Mouse (Mus musculus) kidney, postnatal 0 days (tissue): ENCODE measurements at regions not wholly inside any gene's neighbourhood (a gene's known extent, or its start where the extent isn't known, plus 50 kb on each side); places are given as distances from the start of the nearest gene placed in this dataset.

Experiments
- ATAC-seq: fragments of 200-750 bp; cut with Nextera tagmentation; replicated peaks from 2 replicates; pipeline ENCODE4 v1.8.0; 2017; ENCODE audit warnings: low read depth, moderate number of reproducible peaks, moderate TSS enrichment, moderate library complexity; ENCODE audit not compliant: low FRiP score
- DNase-seq: peaks from one replicate; pipeline ENCODE4 v3.0.0-alpha.2; 2016; ENCODE audit warnings: low spot score
- H3K27ac ChIP-seq: fragments of 300-500 bp; sonication (generic); 2 replicates; pipeline ENCODE4 v1.5.1; 2014; ENCODE audit warnings: mild to moderate bottlenecking
- H3K27me3 ChIP-seq: fragments of 300-500 bp; sonication (generic); 2 replicates; pipeline ENCODE4 v1.6.1; 2014; ENCODE audit warnings: low read length, mixed read lengths; ENCODE audit not compliant: insufficient read depth
- H3K36me3 ChIP-seq: fragments of 300-500 bp; sonication (generic); 2 replicates; pipeline ENCODE4 v1.6.1; 2014; ENCODE audit warnings: low read length, mixed read lengths; ENCODE audit not compliant: insufficient read depth
- H3K4me1 ChIP-seq: fragments of 300-500 bp; sonication (generic); replicated peaks from 2 replicates; pipeline ENCODE4 v1.6.1; 2014; ENCODE audit warnings: antibody characterized with exemption, low read length, mixed read lengths; ENCODE audit not compliant: insufficient read depth
- H3K4me2 ChIP-seq: fragments of 300-500 bp; sonication (generic); 2 replicates; pipeline ENCODE4 v1.6.1; 2014; ENCODE audit warnings: mild to moderate bottlenecking, low read length, moderate library complexity, mixed read lengths
- H3K4me3 ChIP-seq: fragments of 300-500 bp; sonication (generic); replicated peaks from 2 replicates; pipeline ENCODE4 v1.5.1; 2014; ENCODE audit warnings: low read depth, low read length
- H3K9ac ChIP-seq: fragments of 300-500 bp; sonication (generic); 2 replicates; pipeline ENCODE4 v1.6.1; 2014; ENCODE audit warnings: low read depth, low read length
- H3K9me3 ChIP-seq: fragments of 300-500 bp; sonication (generic); replicated peaks from 2 replicates; pipeline ENCODE4 v1.6.1; 2016; ENCODE audit warnings: low read length, inconsistent platforms, mixed read lengths
- CTCF ChIP-seq: IDR thresholded peaks from 2 replicates; pipeline ENCODE4 v1.5.1; 2016; ENCODE audit warnings: antibody characterized with exemption, low read depth, mild to moderate bottlenecking, moderate library complexity
- WGBS: fragments of 180-500 bp; shearing (Covaris S2); extraction: QIAGEN DNeasy Blood & Tissue Kit; methylation state at CpG from one replicate; pipeline ENCODE4 v1.1.7; 2014; 5-methylcytosine and 5-hydroxymethylcytosine counted together

DNA sequence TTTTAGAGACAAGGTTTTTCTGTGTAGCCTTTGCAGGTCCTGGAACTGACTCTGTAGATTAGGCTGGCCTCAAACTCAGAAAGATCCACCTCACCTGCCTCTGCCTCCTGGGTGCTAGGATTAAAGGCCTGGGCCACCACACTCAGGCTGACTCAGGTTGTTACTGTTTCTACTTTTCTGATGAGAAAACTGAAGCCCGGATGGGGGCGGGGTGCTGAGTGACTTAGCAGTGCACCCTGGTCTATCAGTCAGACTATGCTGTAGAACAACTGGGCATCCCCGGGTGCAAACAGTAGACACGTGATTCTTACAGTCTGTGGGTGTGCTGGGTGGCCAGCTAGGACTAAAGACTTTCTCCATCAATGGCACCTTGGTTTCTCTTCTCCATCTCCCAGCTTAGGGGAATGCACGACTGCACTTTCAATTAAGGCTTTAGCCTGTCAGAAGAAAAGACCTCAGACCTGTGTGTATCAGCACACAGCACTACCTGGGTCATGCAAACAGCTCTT, 55.1 kb upstream of the Lrp8 start:
- no peak for TF ChIP-seq CTCF
- ATAC-seq (no peak), DNase-seq (no peak)
- WGBS: 74% methylated on average over 5 of the region's 5 CpGs
- Histone ChIP-seq H3K9me3 (no peaks in the 10 kb centered on the region), H3K36me3 (no peaks in the 10 kb centered on the region), H3K4me2 (no peak overlapping the region), H3K4me1 (no peaks in the 10 kb centered on the region), H3K27me3 (no peaks in the 10 kb centered on the region), H3K4me3 (no peak overlapping the region), H3K9ac (no peak overlapping the region), H3K27ac (no peak overlapping the region)

DNA sequence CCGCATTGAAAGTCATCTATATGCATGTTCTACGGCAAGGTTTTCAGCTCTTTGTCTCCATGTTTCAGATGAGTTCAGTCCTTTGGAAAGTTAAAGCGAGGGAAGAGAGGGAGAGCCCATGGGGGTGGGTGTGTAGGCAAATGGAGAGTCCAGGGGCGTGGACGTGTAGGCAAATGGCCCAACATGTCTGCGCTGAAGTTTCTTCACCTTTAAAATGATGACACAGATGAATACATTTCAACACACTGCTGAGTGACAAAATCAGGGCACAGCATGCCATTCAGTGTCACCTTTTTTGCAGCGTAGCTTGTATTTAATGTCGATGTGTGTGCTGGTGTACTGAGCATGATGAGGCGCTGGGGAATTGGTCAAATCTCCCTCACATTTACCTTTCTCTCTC, 54.6 kb upstream of the Lrp8 start:
- WGBS: 93% methylated on average over 9 of the region's 9 CpGs
- H3K4me3 ChIP-seq: no peak overlapping the region
- H3K9me3 ChIP-seq: no peaks in the 10 kb centered on the region
- ATAC-seq (no peak), DNase-seq (no peak)
- H3K27me3 ChIP-seq: no peaks in the 10 kb centered on the region
- no peak for TF ChIP-seq CTCF
- no peak overlapping the region for H3K27ac ChIP-seq
- H3K36me3 ChIP-seq: no peaks in the 10 kb centered on the region
- H3K4me2 ChIP-seq: no peak overlapping the region
- H3K9ac ChIP-seq: no peak overlapping the region
- no peaks in the 10 kb centered on the region for H3K4me1 ChIP-seq

DNA sequence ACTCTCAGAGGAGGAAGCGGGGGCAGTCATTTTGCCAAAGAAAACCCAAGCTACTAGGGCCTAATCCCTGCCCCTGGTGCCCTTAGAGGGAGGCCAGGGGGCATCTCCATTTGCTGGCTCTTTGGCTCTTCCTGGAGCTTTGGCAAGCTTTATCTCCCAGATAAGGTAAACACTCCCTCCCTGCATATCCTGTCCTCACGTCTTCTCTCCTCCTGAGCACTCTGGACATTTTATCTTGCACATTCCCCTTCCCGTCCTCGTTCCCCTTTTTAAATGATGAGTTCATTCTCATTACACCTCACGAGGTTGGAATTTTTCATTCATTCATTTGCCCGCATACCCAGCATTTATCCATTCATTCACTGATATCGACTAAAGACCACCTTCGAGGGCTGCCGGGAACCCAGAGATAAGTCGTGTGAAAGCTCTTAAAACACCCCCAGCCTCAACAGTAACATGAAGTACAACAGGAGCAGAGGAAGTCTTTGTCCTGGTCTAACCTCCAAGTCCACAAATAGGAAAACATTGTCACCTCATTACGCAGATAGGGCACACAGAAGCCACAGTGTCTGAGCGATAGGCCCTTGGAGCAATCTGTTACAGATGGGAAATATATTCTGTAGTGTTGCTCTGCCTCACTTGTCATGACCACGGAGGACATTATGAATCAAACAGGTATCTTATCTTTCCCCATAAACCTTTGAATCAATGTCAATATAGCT, 54.0 kb upstream of the Lrp8 start:
- ATAC-seq: no peak
- 78% methylated on average over 13 of the region's 13 CpGs for WGBS
- no peak for DNase-seq
- Histone ChIP-seq H3K4me1 (no peaks in the 10 kb centered on the region), H3K27me3 (no peaks in the 10 kb centered on the region), H3K36me3 (no peaks in the 10 kb centered on the region), H3K4me2 (no peak overlapping the region), H3K27ac (no peak overlapping the region), H3K9ac (no peak overlapping the region), H3K9me3 (no peaks in the 10 kb centered on the region), H3K4me3 (no peak overlapping the region)
- no peak for TF ChIP-seq CTCF

DNA sequence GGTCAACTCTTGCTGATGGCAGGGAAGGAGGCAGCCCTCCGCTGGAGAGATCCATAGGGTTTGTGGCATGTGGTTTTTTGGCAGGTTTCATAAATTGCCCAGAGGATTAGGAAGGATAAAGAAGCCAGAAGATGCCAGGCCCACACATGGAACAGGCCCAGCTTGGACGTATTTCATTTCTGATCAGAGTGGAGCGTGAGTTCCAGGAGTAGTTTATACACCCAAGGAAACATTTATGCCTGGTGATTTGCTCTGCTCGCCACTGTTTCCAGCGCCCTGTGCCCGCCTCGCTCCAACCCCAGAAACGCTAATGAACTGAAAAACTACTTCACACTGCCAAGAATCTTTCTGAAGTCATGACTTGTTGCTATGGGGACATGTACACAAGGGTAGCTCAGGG, 53.0 kb upstream of the Lrp8 start:
- no peaks in the 10 kb centered on the region for H3K4me1 ChIP-seq
- no peak for TF ChIP-seq CTCF
- no peak for DNase-seq
- H3K4me2 ChIP-seq: no peak overlapping the region
- no peak overlapping the region for H3K4me3 ChIP-seq
- no peaks in the 10 kb centered on the region; the same call in 1 of the 2 replicates for H3K27me3 ChIP-seq
- no peak overlapping the region for H3K9ac ChIP-seq
- WGBS: 80% methylated on average over 8 of the region's 8 CpGs
- no peaks in the 10 kb centered on the region for H3K9me3 ChIP-seq
- no peak for ATAC-seq
- no peak overlapping the region for H3K27ac ChIP-seq
- no peaks in the 10 kb centered on the region for H3K36me3 ChIP-seq

DNA sequence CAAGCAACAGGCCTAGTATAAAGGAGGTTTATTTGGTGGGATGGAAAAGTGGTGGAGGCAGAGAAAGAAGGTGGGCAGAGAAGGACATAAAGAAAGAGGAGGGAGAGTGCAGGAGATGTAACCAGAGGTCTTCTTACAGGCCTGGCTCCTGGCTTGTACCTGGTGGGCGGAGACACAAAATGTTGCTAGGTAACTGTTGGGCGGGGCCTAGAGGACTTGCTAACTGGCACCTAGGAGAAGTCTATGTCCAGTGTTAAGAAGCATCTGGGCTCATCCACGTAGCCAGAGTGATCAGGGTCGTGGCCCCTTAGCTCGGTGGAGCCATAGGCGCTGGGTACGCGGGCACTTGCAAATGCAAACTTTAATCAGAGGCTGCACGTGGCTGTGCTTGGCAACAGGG, 52.0 kb upstream of the Lrp8 start:
- Histone ChIP-seq H3K4me3 (no peak overlapping the region), H3K9me3 (no peaks in the 10 kb centered on the region), H3K4me1 (no peaks in the 10 kb centered on the region), H3K4me2 (no peak overlapping the region), H3K27ac (no peak overlapping the region), H3K27me3 (no peaks in the 10 kb centered on the region; the same call in 1 of the 2 replicates), H3K36me3 (no peaks in the 10 kb centered on the region), H3K9ac (no peak overlapping the region)
- peak; percentile 29; the same call in 1 of the 2 replicates for ATAC-seq
- DNase-seq: no peak
- WGBS: 48% methylated on average over 9 of the region's 9 CpGs
- TF ChIP-seq CTCF: no peak
